Comparison of ENCODE assay signal across 29 mouse cellular contexts in the genomic region with DNA sequence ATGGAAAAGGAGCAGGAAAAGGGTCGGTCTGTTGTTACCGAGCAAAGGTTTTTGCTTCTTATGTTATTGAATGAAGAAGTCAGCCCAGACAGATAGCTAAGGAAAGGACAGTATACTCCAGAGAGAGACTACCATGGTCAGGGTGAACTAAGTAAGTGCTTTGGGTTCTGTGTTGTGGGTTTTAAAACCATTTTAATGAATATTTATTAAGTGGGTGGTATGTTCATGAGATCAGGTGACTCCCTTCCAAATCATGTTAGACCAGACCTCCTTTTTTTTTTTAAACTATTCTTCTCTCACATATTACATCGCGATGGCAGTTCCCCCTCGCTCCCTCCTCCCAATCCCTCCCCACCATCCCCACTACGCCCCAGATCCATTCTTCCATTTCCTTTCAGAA.
A peak's percentile ranks its signal among the peaks of the same experiment; 100 is the strongest.
DNase-seq lines count a peak whose midpoint lies in the region; ATAC-seq and TF ChIP-seq lines count a peak whose summit lies in the region.
"Had no signal": no experiment of that assay in that cellular context is flagged by ENCODE, and none has a peak within 500 bp of the region (broad histone marks: within the 10 kb centered on the region; RNA-seq: fewer than 3 reads in every experiment).

No protein-coding gene starts in this region.

- no peak for TF ChIP-seq CTCF in spleen, adult 2 months (IDR thresholded peaks at IDR 0.05; ENCODE audit: extremely low read depth, insufficient read depth, insufficient read length, insufficient replicate concordance)

- DNase-seq in spleen, adult 2 months (ENCODE audit: low read depth in 1 of 2, low spot score in 2 of 2) = no peak
- no peak for DNase-seq in spleen, postnatal 4 days (ENCODE audit: low spot score in 2 of 2)
- no peak for DNase-seq in gastrocnemius, adult 8-10 months (ENCODE audit: low spot score in 2 of 2)
- no peak for DNase-seq in frontal cortex, postnatal 14 days (ENCODE audit: low spot score in 2 of 2)
- DNase-seq in adrenal gland, postnatal 36 days = no peak
- DNase-seq: adrenal gland, postnatal 14 days; cerebellum, adult 11-12 months; cerebellum, adult 9-11 months; gastrocnemius, postnatal 10 days; heart, postnatal 14 days; kidney, adult 18-20 months; kidney, postnatal 25 days; lung, adult 18-20 months; lung, postnatal 4 days; retina, postnatal 1 day; right cerebral cortex, postnatal 14 days had no signal

- ATAC-seq in erythroblast, adult 5-6 weeks (replicated peaks; ENCODE audit: low FRiP score, poor library complexity, severe bottlenecking) = no peak
- ATAC-seq in liver, embryonic 15.5 days (ENCODE audit: insufficient read depth) = no peak
- ATAC-seq: forebrain, embryonic 15.5 days; lung, postnatal 0 days; midbrain, embryonic 15.5 days; Patski had no signal

- H3K4me1 ChIP-seq in erythroblast, embryonic 14.5 days (ENCODE audit: control insufficient read depth) = peaks cover 60% of the 10 kb centered on the region
- H3K4me1 ChIP-seq in spleen, adult 2 months (ENCODE audit: control insufficient read depth, insufficient read depth, insufficient read length) = peaks cover 16% of the 10 kb centered on the region; the same call in 1 of the 2 replicates
- peaks cover 54% of the 10 kb centered on the region for H3K4me1 ChIP-seq in liver, embryonic 15.5 days (replicated peaks)
- H3K4me1 ChIP-seq: hindbrain, embryonic 15.5 days had no signal

- no peak for TF ChIP-seq POLR2A in spleen, adult 2 months (IDR thresholded peaks at IDR 0.05; ENCODE audit: low read depth, low read length)

- H3K9me3 ChIP-seq in erythroblast, embryonic 14.5 days (ENCODE audit: control insufficient read depth, low read length) = peaks cover 6% of the 10 kb centered on the region
- no peaks in the 10 kb centered on the region for H3K9me3 ChIP-seq in liver, embryonic 15.5 days (replicated peaks)
- H3K9me3 ChIP-seq: forebrain, embryonic 15.5 days; hindbrain, embryonic 15.5 days; kidney, embryonic 15.5 days; midbrain, embryonic 15.5 days; neural tube, embryonic 15.5 days had no signal

- H3K4me2 ChIP-seq in liver, embryonic 15.5 days = peak overlapping the region; percentile 81
- H3K4me2 ChIP-seq: forebrain, embryonic 15.5 days; hindbrain, embryonic 15.5 days; midbrain, embryonic 15.5 days; neural tube, embryonic 15.5 days had no signal

- 0 out of 2 replicates have a peak, but pooled peaks cover 2% of the 10 kb centered on the region for H3K36me3 ChIP-seq in erythroblast, embryonic 14.5 days (ENCODE audit: control insufficient read depth)
- no peaks in the 10 kb centered on the region for H3K36me3 ChIP-seq in spleen, adult 2 months (ENCODE audit: control insufficient read depth, insufficient read depth, low read length)
- H3K36me3 ChIP-seq in liver, embryonic 15.5 days (replicated peaks) = no peaks in the 10 kb centered on the region
- H3K36me3 ChIP-seq: forebrain, embryonic 15.5 days; hindbrain, embryonic 10.5 days; hindbrain, embryonic 15.5 days; kidney, embryonic 15.5 days; limb, embryonic 12.5 days; midbrain, embryonic 15.5 days; neural tube, embryonic 15.5 days had no signal

- peak overlapping the region; percentile 63 for H3K4me3 ChIP-seq in erythroblast, embryonic 14.5 days (replicated peaks)
- H3K4me3 ChIP-seq in spleen, adult 2 months (ENCODE audit: extremely low read depth, insufficient read depth, insufficient read length) = no peak overlapping the region
- H3K4me3 ChIP-seq in liver, embryonic 15.5 days (replicated peaks) = peak overlapping the region; percentile 57
- H3K4me3 ChIP-seq: forebrain, embryonic 15.5 days; hindbrain, embryonic 10.5 days; hindbrain, embryonic 15.5 days; kidney, embryonic 15.5 days; limb, embryonic 12.5 days; midbrain, embryonic 15.5 days; neural tube, embryonic 15.5 days had no signal

- H3K9ac ChIP-seq in liver, embryonic 15.5 days = peak overlapping the region; percentile 51
- H3K9ac ChIP-seq: forebrain, embryonic 15.5 days; hindbrain, embryonic 15.5 days; kidney, embryonic 15.5 days; limb, embryonic 12.5 days; midbrain, embryonic 15.5 days; neural tube, embryonic 15.5 days had no signal

- H3K27me3 ChIP-seq in erythroblast, embryonic 14.5 days (ENCODE audit: control insufficient read depth) = no peaks in the 10 kb centered on the region
- no peaks in the 10 kb centered on the region for H3K27me3 ChIP-seq in spleen, adult 2 months (ENCODE audit: control insufficient read depth, insufficient read depth, low read length)
- no peaks in the 10 kb centered on the region for H3K27me3 ChIP-seq in liver, embryonic 15.5 days
- H3K27me3 ChIP-seq: CH12.LX; forebrain, embryonic 15.5 days; hindbrain, embryonic 15.5 days; kidney, embryonic 15.5 days; midbrain, embryonic 15.5 days; neural tube, embryonic 15.5 days; Patski had no signal

- peak overlapping the region; percentile 69; the same call in 1 of the 2 replicates for H3K27ac ChIP-seq in spleen, adult 2 months (ENCODE audit: insufficient read depth, low read length)
- peak overlapping the region; percentile 88 for H3K27ac ChIP-seq in liver, embryonic 15.5 days (replicated peaks)
- H3K27ac ChIP-seq: forebrain, embryonic 15.5 days; hindbrain, embryonic 10.5 days; hindbrain, embryonic 15.5 days; midbrain, embryonic 15.5 days; neural tube, embryonic 15.5 days had no signal

- WGBS in spleen, adult 2 months = 60% methylated on average over 6 of the region's 6 CpGs
- 38% methylated on average over 6 of the region's 6 CpGs for WGBS in liver, embryonic 15.5 days (ENCODE audit: insufficient replicate concordance)
